Mouse (Mus musculus) CH12.LX (cell line): ENCODE data around the gene Inpp4b. TPM values are rescaled to one million over a fixed set of nuclear protein-coding genes. Genes with fewer than 3 reads are reported as not detected.
A peak's percentile ranks its signal among the peaks of the same experiment; 100 is the strongest.

ENCODE experiments used
- DNase-seq: peaks from one replicate; pipeline ENCODE4 v3.0.0-alpha.2; 2013; ENCODE audit errors: extremely low read depth
- H3K27ac ChIP-seq: 2 replicates; pipeline ENCODE4 v1.5.1; 2012; ENCODE audit warnings: low read depth, mild to moderate bottlenecking, control low read depth, moderate library complexity; ENCODE audit not compliant: insufficient read depth
- H3K27me3 ChIP-seq: replicated peaks from 2 replicates; pipeline ENCODE3; 2012; ENCODE audit warnings: inconsistent platforms
- H3K36me3 ChIP-seq, 2 experiments: replicated peaks in 1 of 2; 2 replicates each; pipeline versions ENCODE3 to v1.6.1; 2012; ENCODE audit warnings: inconsistent platforms in 1 of 2, low read length in 1 of 2, mild to moderate bottlenecking in 1 of 2, mixed read lengths in 1 of 2, moderate library complexity in 1 of 2; ENCODE audit not compliant: control insufficient read depth in 1 of 2, insufficient read depth in 1 of 2
- H3K4me1 ChIP-seq, 2 experiments: 2 replicates each; pipeline ENCODE4 v1.6.1; 2012; ENCODE audit warnings: inconsistent platforms in 1 of 2, moderate library complexity in 1 of 2; ENCODE audit not compliant: insufficient read depth in 2 of 2, control insufficient read depth in 1 of 2
- H3K4me2 ChIP-seq: 2 replicates; pipeline ENCODE4 v1.6.1; 2012; ENCODE audit warnings: low read depth, mild to moderate bottlenecking, control low read depth; ENCODE audit not compliant: poor library complexity, insufficient read depth, severe bottlenecking
- H3K4me3 ChIP-seq, 3 experiments: fragments of 150-350 bp in 1 of 3; sonication (generic) in 1 of 3; replicated peaks in 1 of 3; 2 replicates each; pipeline versions ENCODE3 to v1.5.1; 2011 to 2012; ENCODE audit warnings: low read depth in 2 of 3, low read length in 2 of 3, mild to moderate bottlenecking in 2 of 3, moderate library complexity in 2 of 3, control low read depth in 1 of 3, improper control_type of control experiment in 1 of 3, inconsistent platforms in 1 of 3, mixed read lengths in 1 of 3; ENCODE audit not compliant: poor library complexity in 1 of 3
- H3K79me2 ChIP-seq: replicated peaks from 2 replicates; pipeline ENCODE4 v1.6.1; 2012; ENCODE audit warnings: mild to moderate bottlenecking, moderate library complexity; ENCODE audit not compliant: control insufficient read depth, poor library complexity, insufficient read depth, severe bottlenecking; ENCODE audit errors: extremely low read depth
- H3K9ac ChIP-seq: 2 replicates; pipeline ENCODE4 v1.6.1; 2012; ENCODE audit warnings: low read depth, mild to moderate bottlenecking, control low read depth, moderate library complexity; ENCODE audit not compliant: insufficient read depth
- H3K9me3 ChIP-seq: replicated peaks from 2 replicates; pipeline ENCODE3; 2012; ENCODE audit warnings: low read length, inconsistent platforms, mixed read lengths
- CHD1 ChIP-seq: IDR thresholded peaks from 2 replicates; pipeline ENCODE4 v1.6.1; 2012; ENCODE audit warnings: low read depth, low read length, improper control_type of control experiment, inconsistent platforms
- CTCF ChIP-seq, 2 experiments: IDR thresholded peaks in 1 of 2; conservative IDR thresholded peaks in 1 of 2; 2 replicates each; pipeline ENCODE4 v1.5.1; 2011 to 2012; ENCODE audit warnings: low read depth in 2 of 2, low read length in 2 of 2, improper control_type of control experiment in 1 of 2, inconsistent platforms in 1 of 2, mild to moderate bottlenecking in 1 of 2, moderate library complexity in 1 of 2
- E2F4 ChIP-seq: IDR thresholded peaks from 2 replicates; pipeline ENCODE4 v1.6.1; 2011; ENCODE audit warnings: low read depth, low read length, improper control_type of control experiment; ENCODE audit not compliant: insufficient replicate concordance
- ELF1 ChIP-seq: IDR thresholded peaks from 2 replicates; pipeline ENCODE4 v1.6.1; 2014; ENCODE audit warnings: low read depth, mild to moderate bottlenecking, inconsistent platforms, low read length, improper control_type of control experiment
- EP300 ChIP-seq: IDR thresholded peaks from 2 replicates; pipeline ENCODE4 v1.6.1; 2011; ENCODE audit warnings: low read length, improper control_type of control experiment
- ETS1 ChIP-seq: conservative IDR thresholded peaks from 2 replicates; pipeline ENCODE4 v1.6.1; 2012; ENCODE audit warnings: low read depth, mild to moderate bottlenecking, inconsistent platforms, low read length, improper control_type of control experiment, moderate library complexity
- IRF4 ChIP-seq: IDR thresholded peaks from 2 replicates; pipeline ENCODE4 v1.6.1; 2014; ENCODE audit warnings: low read depth, mild to moderate bottlenecking, inconsistent platforms, low read length, improper control_type of control experiment
- JUND ChIP-seq: conservative IDR thresholded peaks from 2 replicates; pipeline ENCODE4 v1.6.1; 2011; ENCODE audit warnings: low read depth, low read length, improper control_type of control experiment
- MAX ChIP-seq: IDR thresholded peaks from 2 replicates; pipeline ENCODE4 v1.6.1; 2011; ENCODE audit warnings: low read length, improper control_type of control experiment
- MEF2A ChIP-seq: IDR thresholded peaks from 2 replicates; pipeline ENCODE4 v1.6.1; 2014; ENCODE audit warnings: low read depth, mild to moderate bottlenecking, inconsistent platforms, low read length, improper control_type of control experiment, borderline replicate concordance
- MYC ChIP-seq: IDR thresholded peaks from 2 replicates; pipeline ENCODE4 v1.6.1; 2011; ENCODE audit warnings: low read depth, mild to moderate bottlenecking, improper control_type of control experiment, low read length
- NELFE ChIP-seq: IDR thresholded peaks from 2 replicates; pipeline ENCODE4 v1.6.1; 2011; ENCODE audit warnings: low read depth, low read length, improper control_type of control experiment
- NRF1 ChIP-seq: IDR thresholded peaks from 2 replicates; pipeline ENCODE4 v1.6.1; 2014; ENCODE audit warnings: low read depth, mild to moderate bottlenecking, inconsistent platforms, low read length, improper control_type of control experiment, moderate library complexity
- POLR2A ChIP-seq: IDR thresholded peaks from 2 replicates; pipeline ENCODE4 v1.6.1; 2011; ENCODE audit warnings: low read depth, mild to moderate bottlenecking, improper control_type of control experiment, low read length
- RAD21 ChIP-seq: IDR thresholded peaks from 2 replicates; pipeline ENCODE4 v1.6.1; 2011; ENCODE audit warnings: low read depth, mild to moderate bottlenecking, low read length, improper control_type of control experiment, moderate library complexity
- RCOR1 ChIP-seq: conservative IDR thresholded peaks from 2 replicates; pipeline ENCODE4 v1.6.1; 2012; ENCODE audit warnings: low read depth, mild to moderate bottlenecking, inconsistent platforms, low read length, improper control_type of control experiment
- SIN3A ChIP-seq: IDR thresholded peaks from 2 replicates; pipeline ENCODE4 v1.6.1; 2012; ENCODE audit warnings: low read length, improper control_type of control experiment, inconsistent platforms
- SMC3 ChIP-seq: IDR thresholded peaks from 2 replicates; pipeline ENCODE4 v1.6.1; 2011; ENCODE audit warnings: low read depth, low read length, improper control_type of control experiment
- TCF12 ChIP-seq: IDR thresholded peaks from 2 replicates; pipeline ENCODE4 v1.6.1; 2014; ENCODE audit warnings: low read depth, mild to moderate bottlenecking, inconsistent platforms, low read length, improper control_type of control experiment
- UBTF ChIP-seq: IDR thresholded peaks from 2 replicates; pipeline ENCODE4 v1.6.1; 2012; ENCODE audit warnings: low read depth, mild to moderate bottlenecking, inconsistent platforms, low read length, improper control_type of control experiment, moderate library complexity
- USF2 ChIP-seq: conservative IDR thresholded peaks from 2 replicates; pipeline ENCODE4 v1.6.1; 2011; ENCODE audit warnings: low read depth, low read length, improper control_type of control experiment
- ZC3H11A ChIP-seq: IDR thresholded peaks from 2 replicates; pipeline ENCODE4 v1.6.1; 2012; ENCODE audit warnings: low read depth, mild to moderate bottlenecking, inconsistent platforms, low read length, improper control_type of control experiment
- dilution Hi-C: fragments of 300-500 bp; cut with MboI; formaldehyde crosslinking; loops from 2 replicates; pipeline ENCODE4 v1.14.3; 2020; ENCODE audit warnings: low sequenced_read_pairs; ENCODE audit not compliant: extremely low pct_unique_long_range_greater_than_20kb, extremely low pct_ligation_motif_present
- in situ Hi-C: fragments of 300-500 bp; cut with MboI; formaldehyde crosslinking; loops from 3 replicates; pipeline ENCODE4 v1.14.3; 2019; ENCODE audit warnings: low sequenced_read_pairs, low pct_ligation_motif_present, low pct_unique_long_range_greater_than_20kb, mixed read lengths
- polyA plus RNA-seq: library from polyadenylated mRNA; unstranded; fragments of >175 nt; gene quantifications from 2 replicates; pipeline ENCODE4 v1.2.1, GENCODE M21; 2012; ENCODE audit warnings: low read depth; ENCODE audit not compliant: insufficient read length
- total RNA-seq, 2 experiments: library from RNA; depleted of rRNA; stranded (reverse); fragments of 300-350 nt in 1 of 2; fragments of >200 nt in 1 of 2; gene quantifications; 2 replicates each; pipeline ENCODE4 v1.2.3; 2012 to 2014

Inpp4b gene
- total and polyA plus RNA-seq, 3 experiments: 3.0 to 4.9 (median 3.4) TPM

- dilution Hi-C loops (no loop called here), in situ Hi-C loops (loop anchor here (10.0 to 25.0 kb wide), 2 partner anchors 317 to 750 kb away; no protein-coding TSS in a partner anchor)
- H3K27me3 ChIP-seq: no peaks in the 10 kb centered on the region
- no peaks in the 10 kb centered on the region for H3K9me3 ChIP-seq
- TF ChIP-seq IRF4: no peak
- no peak for TF ChIP-seq RCOR1
- peak; percentile 64; the same call in 1 of the 2 replicates for TF ChIP-seq MEF2A
- TF ChIP-seq CTCF (conservative IDR thresholded peaks at IDR 0.05 in 1 of 2, IDR thresholded peaks at IDR 0.05 in 1 of 2; ENCODE audit: low read depth in 2 of 2, low read length in 2 of 2): peak in 1 of 2 experiments; percentile 65; a peak in 2 of 4 replicates
- peak; percentile 81 for TF ChIP-seq RAD21
- peak; percentile 68 for TF ChIP-seq SMC3
- no peak for TF ChIP-seq POLR2A
- no peak for TF ChIP-seq JUND
- peak; percentile 32; the same call in 1 of the 2 replicates for TF ChIP-seq ZC3H11A
- no peak overlapping the region for H3K4me3 ChIP-seq
- H3K27ac ChIP-seq: no peak overlapping the region
- H3K36me3 ChIP-seq: no peaks in the 10 kb centered on the region
- DNase-seq: peak; percentile 50
- H3K79me2 ChIP-seq: no peaks in the 10 kb centered on the region
- H3K4me1 ChIP-seq: no peaks in the 10 kb centered on the region
- H3K4me2 ChIP-seq: no peak overlapping the region
- no peak overlapping the region for H3K9ac ChIP-seq
Measured at GRCm38 (mm10) chr8:81812051-81812751, 469.8 kb downstream of the Inpp4b start.

GRCm38 (mm10) chr8:81814742-81815141, 472.4 kb downstream of the Inpp4b start:
- no peak for DNase-seq
- no peak overlapping the region for H3K27ac ChIP-seq
- H3K79me2 ChIP-seq: no peaks in the 10 kb centered on the region
- no peaks in the 10 kb centered on the region for H3K9me3 ChIP-seq
- H3K4me3 ChIP-seq: no peak overlapping the region
- H3K9ac ChIP-seq: no peak overlapping the region
- dilution Hi-C loops: no loop called here
- no peaks in the 10 kb centered on the region for H3K27me3 ChIP-seq
- no peak for TF ChIP-seq CHD1
- no peak for TF ChIP-seq ELF1
- TF ChIP-seq USF2: no peak
- no peak for TF ChIP-seq JUND
- TF ChIP-seq SIN3A: no peak
- no peak for TF ChIP-seq CTCF (conservative IDR thresholded peaks at IDR 0.05 in 1 of 2, IDR thresholded peaks at IDR 0.05 in 1 of 2; ENCODE audit: low read depth in 2 of 2, low read length in 2 of 2)
- TF ChIP-seq E2F4: no peak
- no peak for TF ChIP-seq EP300
- no peak for TF ChIP-seq UBTF
- TF ChIP-seq TCF12: no peak
- no peak for TF ChIP-seq NELFE
- TF ChIP-seq IRF4: no peak
- TF ChIP-seq ETS1: no peak
- TF ChIP-seq MAX: no peak
- no peak for TF ChIP-seq NRF1
- TF ChIP-seq MYC: no peak
- H3K4me1 ChIP-seq: no peaks in the 10 kb centered on the region
- H3K4me2 ChIP-seq: no peak overlapping the region
- in situ Hi-C loops: loop anchor here (10.0 to 25.0 kb wide), 2 partner anchors 320 to 752 kb away; no protein-coding TSS in a partner anchor
- H3K36me3 ChIP-seq: no peaks in the 10 kb centered on the region
